Mouse (Mus musculus): Measurements from ENCODE around the gene Pitx3. TPM values are rescaled to one million over a fixed set of nuclear protein-coding genes. Genes with fewer than 3 reads are reported as not detected.
"Not testable (repeated sequence)": the region's sequence is repeated elsewhere in the genome, so short reads cannot be mapped to it uniquely, and the experiment has no call there.

Gene Pitx3
- not detected for total RNA-seq (2021)
- long read RNA-seq, experiment 1 = 0 reads
- long read RNA-seq, experiment 2 = 0 reads

DNA sequence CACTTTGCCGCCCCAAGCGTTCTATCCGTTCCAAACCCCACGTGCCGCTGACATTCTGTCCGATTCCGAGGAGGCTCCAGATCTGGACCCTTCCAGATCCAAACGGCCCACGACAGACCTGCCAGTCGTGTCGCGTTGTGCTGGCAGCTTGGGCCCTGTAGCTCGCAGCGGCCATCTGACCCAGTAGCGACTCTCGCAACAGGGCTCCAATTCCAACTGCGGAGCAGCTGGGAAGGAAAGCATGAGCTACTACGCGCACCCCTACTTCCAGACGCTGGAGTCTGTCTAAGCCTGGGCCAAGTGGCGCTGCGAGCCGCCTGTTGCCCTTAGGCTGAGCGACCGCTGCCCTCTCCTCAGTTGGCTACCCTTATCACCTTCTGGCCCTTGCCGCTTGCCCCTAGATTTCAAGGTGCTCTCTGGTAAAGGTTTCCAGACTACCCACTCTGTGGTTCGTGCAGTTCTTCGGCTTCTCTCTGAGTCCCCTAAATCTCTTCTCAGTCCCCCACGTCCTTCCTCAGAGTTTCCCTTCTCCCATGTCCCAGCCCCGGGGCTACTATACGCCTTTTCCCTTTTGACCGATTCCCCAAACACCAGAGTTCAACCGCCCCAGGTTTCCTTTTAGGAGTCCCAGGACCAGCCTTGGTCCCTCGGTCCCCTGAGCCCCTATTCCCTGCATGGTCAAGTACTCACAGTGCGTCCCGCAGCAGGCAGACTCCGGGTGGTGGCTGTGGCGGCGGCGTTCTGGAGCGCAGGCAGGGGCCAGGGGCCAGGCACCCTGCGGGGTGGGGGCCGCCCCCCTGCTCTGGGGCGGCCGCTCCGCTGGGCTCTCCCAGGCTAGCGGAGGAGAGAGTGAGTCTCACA, at the start of gene Pitx3:
TSS of gene Pitx3 (minus strand) at position 816 of the 861 bp plus-strand sequence.
- intact Hi-C loops (cut with DNase I) = no loop called here
- no peak for DNase-seq (ENCODE audit: low spot score in 2 of 2)

DNA sequence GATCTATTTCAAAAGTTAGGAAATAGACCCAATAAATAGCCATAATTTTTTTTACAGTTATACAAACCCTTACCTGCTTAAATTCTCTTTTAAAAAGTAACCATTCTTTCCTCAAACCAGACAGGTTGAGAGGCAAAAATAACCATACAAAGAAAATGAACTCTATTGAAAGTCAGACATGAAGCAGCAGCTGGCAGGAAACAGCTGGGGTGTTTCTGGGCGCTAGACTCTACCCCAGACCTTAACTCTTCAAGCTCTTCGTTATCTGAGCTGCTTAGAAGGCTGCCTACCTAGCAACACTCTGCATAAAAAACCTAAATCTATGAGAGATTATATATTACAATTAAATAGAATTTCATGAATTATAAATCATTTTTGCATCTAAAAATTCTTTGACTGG, 39.1 kb upstream of the Pitx3 start:
- intact Hi-C loops (cut with DNase I) = no loop called here
- no peak for DNase-seq (ENCODE audit: low spot score in 2 of 2)

DNA sequence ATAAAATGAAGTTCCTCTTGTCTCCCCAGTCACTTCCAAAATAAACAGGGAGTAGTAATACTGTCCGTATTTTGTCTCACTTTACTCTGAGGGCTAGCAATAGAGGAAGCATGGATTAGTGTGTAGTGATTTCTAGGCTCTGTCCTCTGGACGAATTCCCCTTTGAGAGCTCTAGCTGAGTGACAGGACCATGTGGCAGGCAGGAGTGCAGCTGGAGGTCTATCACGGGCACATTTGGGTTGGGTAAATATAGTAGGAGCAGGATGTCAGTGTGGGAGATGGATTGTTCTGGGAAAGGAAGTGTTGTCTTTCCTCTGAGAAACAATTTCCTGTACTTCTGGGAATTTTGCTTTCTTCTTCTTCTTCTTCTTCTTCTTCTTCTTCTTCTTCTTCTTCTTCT, 38.5 kb upstream of the Pitx3 start:
- intact Hi-C loops (cut with DNase I) = no loop called here
- no peak for DNase-seq (ENCODE audit: low spot score in 2 of 2)

DNA sequence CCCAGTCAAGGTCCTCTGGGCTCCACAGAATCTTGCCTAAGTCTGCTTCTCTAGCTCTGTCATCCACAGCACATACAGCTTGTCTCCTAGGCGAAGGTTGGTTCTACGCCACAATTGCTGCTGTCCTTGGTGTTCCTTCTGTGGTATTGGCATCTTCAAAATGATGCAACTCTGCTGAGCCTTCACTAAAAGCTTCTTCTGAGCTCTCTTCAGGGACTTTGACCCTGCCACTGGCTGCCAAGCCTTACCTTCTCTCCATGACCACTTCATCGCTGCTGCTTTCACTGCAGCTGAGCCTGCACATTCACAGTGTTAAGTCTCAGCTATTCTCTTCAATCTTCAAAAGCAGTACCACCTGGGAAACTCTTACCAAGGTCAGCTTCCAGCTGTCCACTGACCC, 34.1 kb upstream of the Pitx3 start:
- intact Hi-C loops (cut with DNase I) = no loop called here
- DNase-seq (ENCODE audit: low spot score in 2 of 2) = no peak

- intact Hi-C loops (cut with DNase I) = no loop called here
- no peak for DNase-seq (ENCODE audit: low spot score in 2 of 2)
These were observed 32.1 kb upstream of the Pitx3 start for GRCm38 (mm10) chr19:46180274-46180673.

DNA sequence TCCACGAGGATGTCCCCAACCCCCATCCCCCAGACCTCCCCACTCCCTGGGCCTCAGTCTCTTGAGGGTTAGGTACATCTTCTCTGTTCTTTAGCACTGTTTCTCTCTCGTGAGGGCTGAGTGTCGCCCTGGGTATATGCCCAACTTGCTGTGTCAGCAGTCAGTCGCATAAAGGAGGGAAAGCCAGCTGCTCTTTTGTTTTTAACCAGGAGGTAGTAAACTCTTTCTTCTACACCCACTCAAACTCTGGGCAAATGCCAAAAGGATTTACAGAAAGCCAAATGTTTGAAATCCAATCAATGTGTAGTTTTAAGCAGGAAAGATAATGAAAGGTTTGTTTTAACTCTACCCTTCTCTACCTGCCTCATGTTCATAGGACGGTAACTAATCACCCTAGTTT, 28.9 kb upstream of the Pitx3 start:
- DNase-seq (ENCODE audit: low spot score in 2 of 2) = peak in 1 of 2 experiments; percentile 11
- intact Hi-C loops (cut with DNase I) = no loop called here

DNA sequence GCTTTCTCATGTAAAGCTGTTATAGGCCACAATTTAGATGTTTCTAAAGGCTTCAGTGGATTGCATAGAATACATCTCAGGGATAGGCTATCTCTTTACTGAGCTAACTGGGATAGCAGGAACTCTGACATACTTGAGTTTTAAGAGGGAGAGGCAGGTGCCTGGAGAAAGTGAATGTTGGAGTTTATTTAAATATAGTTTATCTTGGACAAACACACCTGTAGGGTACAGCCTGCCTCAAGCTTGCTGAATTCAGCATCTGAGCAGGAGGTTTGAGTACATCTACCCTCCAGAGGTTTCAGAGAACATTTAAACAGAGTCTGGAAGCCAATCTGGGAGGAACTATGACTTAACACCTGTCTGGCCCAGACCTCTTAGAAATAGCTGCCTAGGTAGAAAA, 27.0 kb upstream of the Pitx3 start:
- no peak for DNase-seq (ENCODE audit: low spot score in 2 of 2)
- intact Hi-C loops (cut with DNase I) = no loop called here

- no peak for DNase-seq (ENCODE audit: low spot score in 2 of 2)
- intact Hi-C loops (cut with DNase I) = no loop called here
These were observed 24.4 kb upstream of the Pitx3 start for GRCm38 (mm10) chr19:46172541-46172940.

- DNase-seq (ENCODE audit: low spot score in 2 of 2) = no peak
These were observed 21.8 kb upstream of the Pitx3 start for GRCm38 (mm10) chr19:46169913-46170312.

GRCm38 (mm10) chr19:46169396-46169795, 21.3 kb upstream of the Pitx3 start:
- no peak for DNase-seq (ENCODE audit: low spot score in 2 of 2)
- intact Hi-C loops (cut with DNase I) = no loop called here

More at GRCm38 (mm10) chr19:46169913-46170312, 21.8 kb upstream of the Pitx3 start:
- intact Hi-C loops (cut with DNase I) = no loop called here

- intact Hi-C loops (cut with DNase I); DNase-seq (ENCODE audit: low spot score in 2 of 2): not testable (repeated sequence)
These were observed 19.0 kb upstream of the Pitx3 start for GRCm38 (mm10) chr19:46167169-46167568.

- intact Hi-C loops (cut with DNase I) = no loop called here
- no peak for DNase-seq (ENCODE audit: low spot score in 2 of 2)
These were observed 17.8 kb upstream of the Pitx3 start for GRCm38 (mm10) chr19:46165950-46166349.

DNA sequence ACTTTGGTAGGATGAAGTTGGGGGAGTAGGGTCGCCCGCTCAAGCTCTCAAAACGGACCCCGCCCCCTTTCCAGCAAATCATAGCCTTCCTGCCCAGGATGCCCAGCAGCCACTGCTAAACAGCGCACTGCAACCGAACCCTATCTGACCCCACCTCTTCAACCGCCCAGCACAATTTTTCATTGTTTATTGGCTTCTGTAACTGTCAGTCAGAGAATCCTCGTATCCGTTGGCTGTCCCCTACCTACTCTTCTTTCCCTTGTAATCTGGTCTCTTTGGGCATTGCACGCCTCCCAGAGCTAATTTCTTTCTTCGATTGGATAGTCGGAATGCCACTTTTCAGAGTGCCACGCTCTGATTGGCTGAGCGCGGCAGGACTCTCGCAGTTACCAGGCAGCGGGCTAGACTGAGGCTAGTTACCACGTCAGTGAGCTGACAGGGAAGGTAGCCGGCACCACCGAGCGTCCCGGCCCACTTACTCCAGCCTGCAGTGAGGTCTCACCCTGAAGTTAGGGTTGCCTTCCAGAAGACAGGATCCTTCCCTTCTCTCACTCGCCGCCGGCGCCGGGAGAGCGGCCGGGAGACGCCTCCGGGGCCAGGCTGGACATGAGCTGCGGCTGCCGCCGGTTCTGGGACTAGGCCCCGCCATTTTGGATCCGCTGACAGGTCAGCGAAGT, 4.1 kb upstream of the Pitx3 start, which contains the start of gene Gbf1:
TSS of gene Gbf1 (plus strand) at position 383 of the 677 bp plus-strand sequence.
- DNase-seq (ENCODE audit: low spot score in 2 of 2) = peak; percentile 96 to 99
- intact Hi-C loops (cut with DNase I) = no loop called here

DNA sequence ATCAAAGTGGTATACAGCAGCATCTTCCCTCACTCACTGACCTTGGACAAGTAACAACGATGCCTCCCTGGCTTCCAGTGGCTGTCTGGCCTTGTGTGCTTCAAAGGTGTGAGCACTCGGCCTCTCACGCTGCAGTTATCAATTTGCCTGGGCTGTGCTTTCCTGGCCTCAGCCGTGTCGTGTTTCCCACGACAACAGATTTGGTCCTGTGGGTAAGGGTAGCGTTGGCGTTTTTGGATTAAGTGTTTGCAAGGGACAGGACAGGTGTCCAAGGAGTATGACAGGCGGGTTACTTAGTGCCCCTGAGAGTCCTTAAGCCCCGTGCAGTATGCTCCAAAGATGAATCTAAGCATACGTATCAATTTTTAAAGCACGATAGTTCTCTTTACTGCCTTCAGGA, 965 bp upstream of the Pitx3 start:
- DNase-seq (ENCODE audit: low spot score in 2 of 2) = no peak

DNA sequence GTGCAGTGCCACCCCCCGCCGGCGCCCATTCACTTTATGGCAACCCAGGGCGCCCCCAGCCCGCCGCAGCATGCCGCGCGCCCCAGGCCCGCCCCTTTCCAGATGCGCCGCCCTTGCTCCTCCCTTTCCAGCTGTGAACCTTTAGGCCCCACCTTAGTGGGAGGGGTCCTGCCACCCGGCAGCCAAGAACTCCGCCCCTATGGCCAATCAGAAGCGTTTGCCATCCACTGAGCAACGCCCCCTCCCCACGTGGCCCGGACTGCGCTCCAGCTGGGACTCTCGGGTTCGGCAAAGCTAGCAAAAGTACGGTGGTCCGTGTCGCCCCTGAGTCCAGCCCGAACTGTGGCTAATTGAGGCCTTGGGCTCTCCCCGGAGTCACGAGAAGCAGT, 240 bp upstream of the Pitx3 start:
- DNase-seq (ENCODE audit: low spot score in 2 of 2) = peak; percentile 55 to 60
- intact Hi-C loops (cut with DNase I) = no loop called here

More for the DNA sequence above, 965 bp upstream of the Pitx3 start:
- intact Hi-C loops (cut with DNase I) = no loop called here

GRCm38 (mm10) chr19:46141091-46141490, 7.0 kb downstream of the Pitx3 start:
- intact Hi-C loops (cut with DNase I) = no loop called here
- DNase-seq (ENCODE audit: low spot score in 2 of 2) = no peak

DNA sequence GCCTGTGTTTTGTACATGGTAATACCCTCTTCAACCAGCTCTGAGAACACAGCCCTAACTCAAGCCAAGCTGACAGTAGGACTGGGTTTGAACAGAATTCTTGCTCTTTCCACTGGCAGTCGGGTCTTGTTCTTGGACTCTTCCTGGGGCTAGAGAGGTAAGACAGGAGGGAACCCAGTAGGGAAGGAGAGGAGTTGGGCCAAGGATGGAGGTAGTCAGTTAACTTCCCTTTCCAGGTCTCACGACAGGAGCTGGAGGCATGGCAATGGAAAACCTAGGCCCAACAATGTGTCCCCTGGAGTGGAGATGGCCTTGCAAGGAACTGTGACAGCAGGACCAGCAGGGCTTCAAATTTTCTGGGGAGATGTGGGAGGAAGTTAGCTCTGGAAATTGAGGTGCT, 7.8 kb downstream of the Pitx3 start:
- no peak for DNase-seq (ENCODE audit: low spot score in 2 of 2)
- intact Hi-C loops (cut with DNase I) = no loop called here

DNA sequence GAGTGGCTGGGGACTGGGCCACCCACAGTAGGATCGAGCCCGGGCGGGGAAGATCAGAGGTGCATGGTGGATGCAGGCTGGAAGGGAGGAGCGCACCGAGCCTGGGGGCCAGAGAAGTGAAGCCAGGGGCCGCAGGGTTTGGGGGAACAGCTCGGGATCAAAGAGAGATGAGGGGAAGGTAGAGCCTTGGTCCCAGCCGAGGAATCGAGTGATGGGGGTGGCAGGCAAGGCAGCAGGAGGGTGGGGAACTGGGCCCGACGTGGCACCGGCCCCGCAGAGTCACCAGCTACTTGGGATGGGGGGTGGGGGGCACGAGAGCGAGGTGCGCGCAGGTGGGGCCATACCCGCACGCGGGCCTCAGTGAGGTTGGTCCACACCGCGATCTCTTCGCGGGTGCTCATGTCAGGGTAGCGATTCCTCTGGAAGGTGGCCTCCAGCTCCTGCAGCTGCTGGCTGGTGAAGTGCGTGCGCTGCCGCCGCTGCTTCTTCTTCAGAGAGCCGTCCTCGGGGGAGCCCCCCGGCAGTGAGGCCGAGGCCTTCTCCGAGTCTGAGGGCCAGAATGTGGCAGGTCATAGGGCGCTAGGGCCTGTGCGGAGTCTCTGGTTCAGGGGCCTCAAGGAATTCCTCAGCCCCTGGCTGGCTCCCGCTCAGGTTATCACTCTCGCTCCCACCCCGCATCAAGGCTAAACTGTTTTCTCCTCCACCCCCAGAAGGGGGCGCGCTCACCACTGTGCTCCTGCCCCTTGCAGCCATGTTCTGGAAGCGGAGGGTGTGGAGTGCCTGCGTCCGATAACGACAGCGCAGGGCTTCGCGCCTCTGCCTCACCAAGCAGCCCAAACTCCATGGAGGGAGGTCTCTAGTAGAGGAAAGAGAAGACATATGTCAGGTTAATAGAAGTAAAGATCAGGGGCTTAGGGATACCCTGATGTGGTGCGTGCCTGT, 11.2 kb downstream of the Pitx3 start:
- peak in 1 of 2 experiments; percentile 40 for DNase-seq (ENCODE audit: low spot score in 2 of 2)
- intact Hi-C loops (cut with DNase I) = loop anchor here (5.0 kb wide), 1 partner anchor 170 kb away; no protein-coding TSS in a partner anchor

Measured in left cerebral cortex, postnatal 14 days (tissue).